Mouse (Mus musculus) kidney, embryonic 14.5 days (tissue): ENCODE data around the gene Dlg2. TPM values are rescaled to one million over a fixed set of nuclear protein-coding genes. Genes with fewer than 3 reads are reported as not detected.
A peak's percentile ranks its signal among the peaks of the same experiment; 100 is the strongest.

Experiments
- ATAC-seq: fragments of 200-750 bp; cut with Nextera tagmentation; 2 replicates; pipeline ENCODE4 v1.8.0; 2017; ENCODE audit warnings: moderate number of reproducible peaks, mild to moderate bottlenecking, moderate TSS enrichment, moderate library complexity; ENCODE audit not compliant: low FRiP score, low TSS enrichment
- H3K27ac ChIP-seq: fragments of 300-500 bp; sonication (generic); 2 replicates; pipeline ENCODE4 v1.5.1; 2014; ENCODE audit warnings: low read depth, mild to moderate bottlenecking, low read length, moderate library complexity, mixed read lengths
- H3K27me3 ChIP-seq: fragments of 300-500 bp; sonication (generic); 2 replicates; pipeline ENCODE4 v1.6.1; 2014; ENCODE audit warnings: mild to moderate bottlenecking, low read length; ENCODE audit not compliant: control insufficient read depth, insufficient read depth
- H3K36me3 ChIP-seq: fragments of 300-500 bp; sonication (generic); 2 replicates; pipeline ENCODE4 v1.6.1; 2014; ENCODE audit warnings: low read length, mixed read lengths; ENCODE audit not compliant: control insufficient read depth, insufficient read depth
- H3K4me1 ChIP-seq: fragments of 300-500 bp; sonication (generic); 2 replicates; pipeline ENCODE4 v1.6.1; 2014; ENCODE audit warnings: low read length, mixed read lengths; ENCODE audit not compliant: control insufficient read depth, insufficient read depth
- H3K4me2 ChIP-seq: fragments of 300-500 bp; sonication (generic); replicated peaks from 2 replicates; pipeline ENCODE4 v1.6.1; 2014; ENCODE audit warnings: low read depth, mild to moderate bottlenecking, low read length
- H3K4me3 ChIP-seq: fragments of 300-500 bp; sonication (generic); 2 replicates; pipeline ENCODE4 v1.5.1; 2014; ENCODE audit warnings: mild to moderate bottlenecking, low read length
- H3K9ac ChIP-seq: fragments of 300-500 bp; sonication (generic); 2 replicates; pipeline ENCODE4 v1.6.1; 2014; ENCODE audit warnings: low read depth, mild to moderate bottlenecking, low read length, moderate library complexity
- H3K9me3 ChIP-seq: fragments of 300-500 bp; sonication (generic); 2 replicates; pipeline ENCODE4 v1.6.1; 2016; ENCODE audit warnings: low read length; ENCODE audit not compliant: control insufficient read depth
- WGBS: fragments of 180-500 bp; shearing (Covaris S2); extraction: QIAGEN DNeasy Blood & Tissue Kit; methylation state at CpG from one replicate; pipeline ENCODE4 v1.1.7; 2014; 5-methylcytosine and 5-hydroxymethylcytosine counted together
- polyA plus RNA-seq: library from polyadenylated mRNA; unstranded; fragments of >200 nt; fragmentation: Nextera tagmentation; extraction: Ambion mirVana; gene quantifications from 2 replicates; pipeline ENCODE4 v1.2.1, GENCODE M21; 2014

Dlg2 gene
- polyA plus RNA-seq, 1 experiment from 2014 or later: 0.97 TPM

DNA sequence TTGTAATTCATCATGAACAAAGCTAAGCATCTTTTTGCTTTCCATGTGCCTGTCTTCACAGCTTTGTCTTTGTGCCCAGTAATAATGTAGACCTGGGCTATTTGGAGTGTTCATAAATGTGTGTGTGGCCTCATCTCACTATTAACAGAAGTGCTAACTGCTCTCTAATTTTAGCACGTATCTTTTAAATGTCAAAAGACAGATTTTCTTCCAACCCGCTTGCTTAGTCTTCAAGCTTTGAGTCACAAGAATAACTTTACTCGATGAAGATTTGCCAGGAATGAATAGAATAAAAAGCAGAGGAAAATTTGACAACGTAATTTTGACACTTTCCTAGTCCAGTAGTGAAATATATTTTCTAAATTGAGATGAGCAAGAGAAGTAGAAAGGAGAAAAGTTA lies 943.7 kb downstream of the Dlg2 start:
- Histone ChIP-seq H3K9me3 (no peaks in the 10 kb centered on the region), H3K36me3 (no peaks in the 10 kb centered on the region), H3K9ac (no peak overlapping the region), H3K27me3 (no peaks in the 10 kb centered on the region), H3K4me2 (no peak overlapping the region), H3K27ac (no peak overlapping the region), H3K4me1 (no peaks in the 10 kb centered on the region), H3K4me3 (no peak overlapping the region)
- WGBS: 81% methylated on average over 4 of the region's 4 CpGs
- ATAC-seq: no peak

DNA sequence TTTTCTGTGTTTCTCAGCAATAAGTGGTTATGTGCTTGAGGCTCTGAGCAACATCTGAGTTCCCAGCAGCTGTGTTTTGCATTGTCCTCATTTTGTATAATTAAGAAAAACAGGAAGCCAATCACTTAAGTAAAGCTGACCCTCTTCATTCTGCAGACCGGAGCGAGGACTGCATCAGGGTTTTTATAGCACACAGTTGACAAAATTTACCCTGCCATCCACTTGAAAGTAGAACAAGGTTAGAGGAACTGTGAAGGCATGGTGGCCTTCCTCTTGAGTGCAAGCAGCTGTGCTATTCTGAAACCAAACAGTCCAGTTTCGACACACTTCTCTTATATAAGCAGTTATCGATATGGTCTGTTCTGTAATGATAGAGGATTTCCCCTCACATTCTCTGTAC lies 947.3 kb downstream of the Dlg2 start:
- H3K36me3 ChIP-seq: no peaks in the 10 kb centered on the region
- no peaks in the 10 kb centered on the region for H3K27me3 ChIP-seq
- no peak overlapping the region for H3K4me2 ChIP-seq
- 66% methylated on average over 4 of the region's 4 CpGs for WGBS
- H3K4me1 ChIP-seq: no peaks in the 10 kb centered on the region
- ATAC-seq: no peak
- no peaks in the 10 kb centered on the region for H3K9me3 ChIP-seq
- no peak overlapping the region for H3K27ac ChIP-seq
- no peak overlapping the region for H3K4me3 ChIP-seq
- no peak overlapping the region for H3K9ac ChIP-seq

DNA sequence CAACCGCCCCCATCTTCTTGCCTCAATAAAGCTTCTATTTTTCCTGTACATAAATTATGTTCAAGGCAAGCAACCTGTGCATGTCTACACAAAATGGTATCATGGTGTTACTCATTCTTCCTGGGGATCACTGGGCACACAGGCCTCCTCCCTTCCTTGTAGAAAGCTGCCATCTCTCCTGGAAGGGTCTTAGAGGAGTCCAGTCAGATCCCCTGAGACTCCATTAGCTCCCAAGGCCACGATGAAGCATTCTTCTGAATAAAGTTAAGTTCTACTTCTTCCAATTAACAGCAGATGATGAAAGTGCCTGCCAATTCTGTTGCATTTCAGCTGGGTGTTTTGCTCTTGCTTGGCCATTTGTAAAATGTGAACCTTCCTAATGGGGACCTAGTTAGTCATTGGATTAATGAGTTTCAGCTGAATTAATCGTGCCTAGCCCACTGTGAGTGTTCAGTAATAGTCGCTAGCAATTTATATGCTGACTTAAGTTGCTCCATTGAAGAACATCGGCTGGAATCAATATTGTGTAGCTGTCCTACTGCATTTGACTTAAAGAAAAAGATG lies 953.3 kb downstream of the Dlg2 start:
- Histone ChIP-seq H3K4me3 (no peak overlapping the region), H3K36me3 (no peaks in the 10 kb centered on the region), H3K27ac (no peak overlapping the region), H3K4me1 (no peaks in the 10 kb centered on the region), H3K4me2 (no peak overlapping the region), H3K9ac (no peak overlapping the region), H3K27me3 (no peaks in the 10 kb centered on the region), H3K9me3 (no peaks in the 10 kb centered on the region)
- WGBS: 70% methylated on average over 5 of the region's 5 CpGs
- no peak for ATAC-seq

DNA sequence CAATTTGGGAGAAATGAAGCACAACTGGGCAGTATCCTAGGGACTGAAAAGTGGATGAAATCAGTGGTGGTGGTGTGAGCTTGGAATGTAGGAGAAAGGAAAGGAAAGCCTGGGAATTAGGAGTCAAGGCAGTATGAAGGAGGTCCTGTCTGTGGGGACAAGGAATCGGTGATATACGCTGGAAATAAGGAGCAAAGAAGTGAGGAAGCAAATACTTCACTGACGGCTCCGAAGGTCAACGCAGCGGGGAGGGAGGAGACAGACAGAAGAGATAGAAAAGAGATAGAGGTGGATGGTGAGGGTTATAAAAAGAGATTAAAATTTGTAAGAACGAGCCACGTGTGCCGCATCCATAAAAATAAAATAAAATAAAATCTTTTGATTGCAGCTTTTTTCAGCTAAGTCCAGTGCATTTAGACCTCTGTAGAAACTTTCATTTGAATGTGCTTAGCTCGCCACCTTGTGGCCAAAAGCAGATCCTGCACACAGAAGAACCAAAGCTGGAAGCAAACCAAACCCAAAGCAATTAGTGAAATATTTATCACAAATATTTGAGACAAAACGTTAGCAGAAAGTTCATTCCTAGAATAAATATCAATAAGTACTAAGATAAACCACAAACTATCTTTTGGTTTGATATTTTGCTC lies 955.2 kb downstream of the Dlg2 start:
- H3K27me3 ChIP-seq: no peaks in the 10 kb centered on the region
- H3K4me3 ChIP-seq: no peak overlapping the region
- H3K9me3 ChIP-seq: no peaks in the 10 kb centered on the region
- H3K9ac ChIP-seq: no peak overlapping the region
- H3K36me3 ChIP-seq: no peaks in the 10 kb centered on the region
- no peaks in the 10 kb centered on the region for H3K4me1 ChIP-seq
- ATAC-seq: peak; percentile 46; the same call in 1 of the 2 replicates
- H3K4me2 ChIP-seq: no peak overlapping the region
- WGBS: 44% methylated on average over 11 of the region's 11 CpGs
- H3K27ac ChIP-seq: no peak overlapping the region

DNA sequence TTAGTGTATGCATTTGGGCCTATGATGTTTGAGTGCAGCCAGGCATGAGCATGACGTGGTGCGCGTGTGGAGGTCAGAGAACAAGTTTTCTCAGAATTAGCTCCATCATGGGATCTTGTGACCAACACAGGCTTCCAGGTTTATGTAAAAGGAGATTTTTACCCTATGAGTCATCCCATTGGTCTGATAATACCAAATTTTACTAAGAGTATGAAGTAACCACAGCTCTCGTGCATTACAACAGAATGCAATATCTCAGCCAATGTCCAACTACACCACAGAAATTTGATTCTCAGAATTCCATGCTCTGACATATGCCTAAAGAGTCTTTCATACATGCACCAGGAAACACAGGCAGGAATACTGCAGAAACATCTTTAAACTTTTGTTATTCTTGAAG lies 956.1 kb downstream of the Dlg2 start:
- H3K4me3 ChIP-seq: no peak overlapping the region
- H3K4me2 ChIP-seq: no peak overlapping the region
- no peaks in the 10 kb centered on the region for H3K36me3 ChIP-seq
- WGBS: 93% methylated on average over 4 of the region's 4 CpGs
- no peak overlapping the region for H3K27ac ChIP-seq
- H3K9ac ChIP-seq: no peak overlapping the region
- H3K27me3 ChIP-seq: no peaks in the 10 kb centered on the region
- no peaks in the 10 kb centered on the region for H3K9me3 ChIP-seq
- no peak for ATAC-seq
- no peaks in the 10 kb centered on the region for H3K4me1 ChIP-seq

DNA sequence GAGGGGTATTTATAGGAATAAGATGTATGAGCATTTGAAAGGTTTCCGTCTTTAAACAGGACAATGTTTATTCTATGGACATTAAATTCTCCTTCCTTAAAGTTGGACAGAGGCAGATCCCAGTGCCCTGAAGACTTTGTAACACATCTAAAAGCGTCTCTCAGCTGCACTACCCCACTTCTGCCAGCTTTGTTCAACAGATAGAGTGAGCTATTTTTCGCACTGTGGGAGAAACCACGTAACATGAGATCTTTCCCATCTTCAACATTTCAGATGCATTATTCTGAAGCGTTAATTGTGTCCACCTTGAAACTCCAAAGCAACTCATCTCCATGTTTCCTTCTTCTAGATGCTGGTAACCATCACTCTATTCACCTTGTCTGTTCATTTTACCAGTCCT lies 958.3 kb downstream of the Dlg2 start:
- 82% methylated on average over 5 of the region's 5 CpGs for WGBS
- no peak overlapping the region for H3K27ac ChIP-seq

DNA sequence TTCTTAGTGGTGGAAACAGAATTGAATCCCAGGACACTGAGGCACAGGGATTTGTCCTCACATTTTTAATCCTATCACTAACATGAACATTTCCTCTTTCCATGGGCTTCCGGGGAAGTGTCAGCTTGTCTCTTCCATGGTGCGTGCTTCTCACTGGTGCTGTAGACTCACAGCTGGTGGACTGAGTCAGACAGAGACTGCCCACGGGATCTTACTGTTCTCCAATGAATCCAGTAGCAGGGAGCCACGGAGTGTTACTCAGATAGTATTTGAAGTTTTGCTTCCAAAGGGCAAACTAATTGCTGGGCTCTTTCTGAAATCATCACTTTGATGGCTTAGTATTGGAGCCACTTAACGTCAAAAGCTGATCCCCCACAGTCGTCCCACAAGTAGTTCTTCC lies 963.9 kb downstream of the Dlg2 start:
- Histone ChIP-seq H3K4me1 (no peaks in the 10 kb centered on the region), H3K9me3 (no peaks in the 10 kb centered on the region), H3K4me2 (no peak overlapping the region), H3K36me3 (no peaks in the 10 kb centered on the region), H3K27ac (no peak overlapping the region), H3K27me3 (no peaks in the 10 kb centered on the region), H3K9ac (no peak overlapping the region), H3K4me3 (no peak overlapping the region)
- ATAC-seq: no peak
- 85% methylated on average over 6 of the region's 6 CpGs for WGBS

More for the DNA sequence above, 958.3 kb downstream of the Dlg2 start:
- no peaks in the 10 kb centered on the region for H3K9me3 ChIP-seq
- no peak overlapping the region for H3K4me2 ChIP-seq
- H3K27me3 ChIP-seq: no peaks in the 10 kb centered on the region
- H3K9ac ChIP-seq: no peak overlapping the region
- H3K4me3 ChIP-seq: no peak overlapping the region
- H3K4me1 ChIP-seq: no peaks in the 10 kb centered on the region
- no peak for ATAC-seq
- no peaks in the 10 kb centered on the region for H3K36me3 ChIP-seq

DNA sequence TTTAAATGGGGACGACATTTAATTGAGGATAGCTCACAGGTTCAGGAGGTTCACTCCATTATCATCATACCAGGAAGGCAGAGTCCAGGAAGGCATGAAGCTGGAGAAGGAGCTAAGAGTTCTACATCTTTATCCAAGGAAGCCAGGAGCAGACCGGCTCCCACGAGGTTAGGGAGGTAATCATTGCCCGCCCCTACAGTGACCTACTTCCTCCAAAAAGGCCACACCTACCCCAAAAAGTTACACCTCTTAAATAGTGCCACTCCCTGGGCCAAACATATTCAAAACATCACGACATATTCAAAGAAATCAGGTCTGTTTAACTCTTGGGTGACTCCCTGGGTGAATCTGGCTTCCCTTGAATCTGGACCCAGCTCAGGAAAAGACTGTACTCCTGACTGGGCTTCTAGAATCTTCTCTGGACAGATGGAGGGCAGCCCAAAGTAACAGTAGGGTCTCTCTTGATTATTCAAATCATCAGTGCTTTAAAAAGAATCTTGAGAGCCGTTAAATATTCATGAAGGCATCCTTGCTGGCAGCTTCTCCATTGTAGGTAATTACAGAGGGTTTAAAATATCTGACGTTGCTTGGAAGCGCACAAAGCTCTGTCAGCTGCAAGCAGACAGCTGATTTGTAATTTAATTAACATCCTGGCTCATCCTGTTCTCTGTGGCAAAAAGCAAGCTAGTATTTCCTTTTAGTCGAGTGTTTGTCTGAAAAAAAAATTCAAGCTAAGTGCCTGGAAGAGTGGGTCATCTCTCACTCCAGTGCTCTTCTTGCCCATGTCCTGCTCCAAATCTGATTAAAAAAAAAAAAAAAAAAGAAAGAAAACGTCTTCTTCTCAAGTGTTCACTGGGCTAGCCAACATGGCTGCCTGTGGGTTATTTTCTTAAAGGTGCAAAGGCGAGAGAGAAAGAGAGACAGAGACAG lies 966.2 kb downstream of the Dlg2 start:
- Histone ChIP-seq H3K9ac (no peak overlapping the region), H3K27me3 (no peaks in the 10 kb centered on the region), H3K36me3 (no peaks in the 10 kb centered on the region), H3K4me3 (no peak overlapping the region), H3K4me2 (no peak overlapping the region), H3K27ac (no peak overlapping the region), H3K9me3 (no peaks in the 10 kb centered on the region), H3K4me1 (no peaks in the 10 kb centered on the region)
- WGBS: 64% methylated on average over 11 of the region's 11 CpGs
- ATAC-seq: no peak

DNA sequence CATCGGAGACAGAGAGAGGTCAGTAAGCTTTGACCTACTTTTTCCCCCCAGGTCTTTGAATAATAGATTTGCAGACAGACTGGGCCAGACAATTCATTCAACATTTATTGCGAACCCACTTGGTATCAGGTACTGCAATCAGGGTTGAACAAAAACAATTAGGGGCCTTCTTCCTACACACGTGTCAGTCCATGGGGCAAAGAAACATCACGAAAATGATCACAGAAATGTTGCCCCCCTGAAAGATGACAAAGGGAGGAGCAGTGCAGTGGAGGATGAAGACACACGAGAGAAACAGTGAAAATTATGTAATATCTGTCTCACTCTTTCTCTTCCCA lies 966.9 kb downstream of the Dlg2 start:
- Histone ChIP-seq H3K27me3 (no peaks in the 10 kb centered on the region), H3K9me3 (no peaks in the 10 kb centered on the region), H3K4me1 (no peaks in the 10 kb centered on the region), H3K36me3 (no peaks in the 10 kb centered on the region), H3K4me2 (no peak overlapping the region), H3K27ac (no peak overlapping the region), H3K9ac (no peak overlapping the region), H3K4me3 (no peak overlapping the region)
- no peak for ATAC-seq
- 74% methylated on average over 5 of the region's 5 CpGs for WGBS
